Mouse (Mus musculus): ENCODE results near the gene Kdm2b. TPM values are rescaled to one million over a fixed set of nuclear protein-coding genes. Genes with fewer than 3 reads are reported as not detected.
"Not testable (repeated sequence)": the region's sequence is repeated elsewhere in the genome, so short reads cannot be mapped to it uniquely, and the experiment has no call there.

Kdm2b gene
- polyA plus RNA-seq, 1 experiment from 2014 or later = 92.2 TPM

DNA sequence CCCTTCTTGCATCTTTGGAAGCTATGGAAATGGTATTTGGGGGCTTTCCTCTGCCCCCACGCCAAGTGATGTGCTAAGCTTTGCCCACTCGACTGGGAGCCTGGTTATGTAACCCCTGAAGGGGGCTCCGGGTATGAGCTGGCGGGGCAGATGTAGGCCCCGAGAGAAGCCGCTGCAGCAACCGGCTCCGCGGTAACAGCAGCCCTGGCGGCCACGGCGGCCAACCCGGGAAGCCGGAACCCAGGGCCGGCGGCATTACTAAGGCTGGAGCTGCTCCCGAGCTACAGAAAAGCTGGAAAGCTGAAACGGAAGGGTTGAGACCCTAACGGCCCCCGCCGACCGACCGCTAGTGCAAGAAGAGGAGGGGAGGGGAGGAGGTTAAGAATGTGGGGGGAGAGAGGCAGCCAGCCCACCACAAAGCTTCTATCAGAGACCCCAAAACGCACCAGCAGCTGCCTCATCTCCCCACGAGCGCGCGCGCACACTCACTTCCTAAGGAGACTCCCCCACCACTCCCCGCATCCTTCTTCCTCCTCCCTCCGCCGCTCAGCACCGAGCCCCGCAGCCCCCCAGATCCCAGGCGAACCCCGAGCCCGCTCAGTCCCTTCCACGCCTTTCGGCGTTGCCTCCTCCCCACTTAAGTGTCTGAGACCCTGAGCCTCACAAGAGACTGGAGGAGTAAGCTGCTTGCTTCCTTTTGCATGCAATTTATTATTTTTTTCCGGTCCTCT is 1.4 kb downstream of the Kdm2b start:
- Histone ChIP-seq H3K9ac (peak overlapping the region; percentile 66), H3K36me3 (peaks cover 9% of the 10 kb centered on the region; the same call in 1 of the 2 replicates), H3K4me3 (replicated peaks) (peak overlapping the region; percentile 75), H3K9me3 (replicated peaks) (no peaks in the 10 kb centered on the region), H3K4me1 (peaks cover 67% of the 10 kb centered on the region), H3K4me2 (peak overlapping the region; percentile 97), H3K27ac (peak overlapping the region; percentile 95), H3K27me3 (no peaks in the 10 kb centered on the region)
- under 1% methylated on average over 41 of the region's 41 CpGs for WGBS
- ATAC-seq (replicated peaks; ENCODE audit: low FRiP score) = no peak

DNA sequence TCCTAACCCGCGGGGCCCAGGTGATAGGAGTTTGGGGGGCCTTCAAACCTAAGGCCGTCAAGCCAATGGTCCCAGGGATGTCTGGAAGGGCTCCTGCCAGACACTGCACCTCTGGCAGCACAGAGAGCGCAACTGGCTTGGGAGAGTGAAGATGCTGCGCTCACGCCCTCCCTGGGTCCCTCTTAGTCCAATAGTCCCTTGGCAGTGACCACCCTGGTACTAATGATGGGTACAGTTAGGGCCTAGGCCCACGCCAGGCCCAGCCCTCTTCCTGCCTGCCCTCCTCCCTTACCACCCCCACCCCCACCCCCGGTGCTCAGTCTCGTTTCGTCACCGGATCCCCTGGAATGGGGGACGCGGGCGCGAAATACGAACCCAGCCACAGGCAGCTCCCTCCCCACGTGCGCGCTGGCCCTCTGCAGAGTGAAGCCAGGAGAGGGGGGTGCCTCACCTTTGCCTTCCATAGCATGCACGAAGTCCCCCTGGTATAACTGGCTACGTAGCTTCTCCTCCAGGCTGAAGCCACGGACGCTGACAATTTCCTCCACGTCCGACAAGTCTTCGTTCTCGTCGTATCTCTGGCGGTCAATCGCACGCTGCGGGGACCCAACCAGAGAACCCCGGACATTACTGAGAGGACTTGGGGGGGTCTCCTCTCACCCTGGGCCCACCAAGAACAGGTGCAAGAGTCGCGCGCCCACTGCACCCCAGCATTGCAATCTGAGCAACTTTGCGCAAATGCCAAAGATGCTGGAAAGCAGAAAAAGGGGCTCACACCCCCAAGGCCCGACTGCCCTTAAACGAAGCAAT is 2.2 kb downstream of the Kdm2b start:
- Histone ChIP-seq H3K4me2 (peak overlapping the region; percentile 97), H3K9me3 (replicated peaks) (no peaks in the 10 kb centered on the region), H3K27ac (peak overlapping the region; percentile 95), H3K9ac (peak overlapping the region; percentile 66), H3K36me3 (peaks cover 15% of the 10 kb centered on the region; the same call in 1 of the 2 replicates), H3K4me3 (replicated peaks) (peak overlapping the region; percentile 75), H3K4me1 (peaks cover 67% of the 10 kb centered on the region), H3K27me3 (no peaks in the 10 kb centered on the region)
- WGBS = 3% methylated on average over 39 of the region's 39 CpGs
- peak; percentile 59 for ATAC-seq (replicated peaks; ENCODE audit: low FRiP score)

DNA sequence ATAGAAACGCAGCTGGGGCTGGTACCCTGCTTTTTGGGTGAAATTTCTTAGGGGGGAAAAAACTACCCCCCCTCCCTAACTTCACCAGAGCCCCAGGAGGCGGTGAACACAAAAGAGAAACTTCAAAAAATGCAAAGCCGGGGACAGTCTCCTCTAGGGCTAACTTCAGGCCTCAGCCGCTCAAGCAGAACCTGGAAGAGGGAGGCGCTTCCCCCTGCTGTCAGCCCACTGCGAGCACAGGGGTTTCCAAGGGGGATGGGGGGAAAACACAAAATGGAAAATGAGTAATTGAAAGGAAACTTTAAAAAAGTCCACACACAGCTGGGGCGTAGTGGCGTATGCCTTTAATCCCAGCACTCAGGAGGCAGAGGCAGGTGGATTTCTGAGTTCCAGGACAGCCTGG is 3.5 kb downstream of the Kdm2b start:
- Histone ChIP-seq H3K9ac (peak overlapping the region; percentile 66; the same call in 1 of the 2 replicates), H3K4me3 (replicated peaks) (peak overlapping the region; percentile 17; the same call in 1 of the 2 replicates), H3K4me1 (peaks cover 59% of the 10 kb centered on the region), H3K27ac (peak overlapping the region; percentile 95), H3K36me3 (peaks cover 25% of the 10 kb centered on the region), H3K9me3 (replicated peaks) (no peaks in the 10 kb centered on the region), H3K4me2 (peak overlapping the region; percentile 97), H3K27me3 (no peaks in the 10 kb centered on the region)
- ATAC-seq (replicated peaks; ENCODE audit: low FRiP score) = no peak
- WGBS = 33% methylated on average over 8 of the region's 8 CpGs

DNA sequence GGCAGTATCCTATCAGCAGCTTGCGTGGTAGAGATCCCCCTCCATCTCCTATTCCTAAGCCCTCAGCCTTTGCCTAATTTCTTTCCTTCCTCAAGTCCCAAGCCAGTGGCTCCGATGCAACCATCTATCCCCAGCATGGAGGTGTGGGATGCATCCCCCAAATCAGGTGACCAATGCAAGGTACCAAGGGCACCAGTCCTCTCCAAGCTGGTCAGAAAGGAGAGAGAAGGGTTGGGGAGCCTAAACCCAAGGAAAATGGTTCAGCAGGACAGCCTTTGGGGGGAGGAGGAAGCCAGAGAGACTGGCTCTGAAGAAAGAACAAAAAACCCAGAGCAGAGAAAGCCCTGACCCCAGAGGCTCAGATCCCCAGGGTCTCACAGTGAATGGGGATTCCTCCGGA is 4.3 kb downstream of the Kdm2b start:
- ATAC-seq (replicated peaks; ENCODE audit: low FRiP score) = no peak
- H3K4me1 ChIP-seq = peaks cover 52% of the 10 kb centered on the region
- H3K9ac ChIP-seq = peak overlapping the region; percentile 66; the same call in 1 of the 2 replicates
- H3K27ac ChIP-seq = peak overlapping the region; percentile 95
- no peaks in the 10 kb centered on the region for H3K9me3 ChIP-seq (replicated peaks)
- H3K27me3 ChIP-seq = no peaks in the 10 kb centered on the region
- H3K4me2 ChIP-seq = peak overlapping the region; percentile 97; the same call in 1 of the 2 replicates
- peaks cover 32% of the 10 kb centered on the region for H3K36me3 ChIP-seq
- 67% methylated on average over 3 of the region's 3 CpGs for WGBS
- H3K4me3 ChIP-seq (replicated peaks) = 0 out of 2 replicates have a peak overlapping the region, but pooled peaks have one; percentile 17

DNA sequence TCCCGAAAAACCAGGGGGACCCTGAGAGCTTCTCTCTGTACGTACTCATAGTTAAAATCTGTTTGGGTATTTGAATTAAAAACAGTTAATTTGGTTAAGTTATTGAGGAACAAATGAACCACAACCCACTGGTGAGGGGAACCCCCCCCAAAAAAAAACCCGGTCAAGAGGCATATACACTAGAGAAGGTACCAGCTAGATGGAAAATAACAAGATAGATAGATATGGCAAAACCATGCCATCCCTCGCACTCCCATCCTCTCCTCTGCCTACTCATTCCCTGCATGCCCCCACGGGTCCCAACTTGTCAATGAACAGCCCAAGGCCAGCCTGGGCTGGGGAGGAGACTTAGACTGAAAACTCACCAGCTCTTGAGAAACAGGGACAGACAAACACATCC is 5.1 kb downstream of the Kdm2b start:
- Histone ChIP-seq H3K9me3 (replicated peaks) (no peaks in the 10 kb centered on the region), H3K27ac (peak overlapping the region; percentile 95; the same call in 1 of the 2 replicates), H3K27me3 (no peaks in the 10 kb centered on the region), H3K9ac (no peak overlapping the region), H3K4me1 (peaks cover 44% of the 10 kb centered on the region), H3K4me3 (replicated peaks) (no peak overlapping the region), H3K4me2 (no peak overlapping the region), H3K36me3 (peaks cover 34% of the 10 kb centered on the region)
- WGBS = 86% methylated on average over 5 of the region's 5 CpGs
- no peak for ATAC-seq (replicated peaks; ENCODE audit: low FRiP score)

- H3K36me3 ChIP-seq = peaks cover 48% of the 10 kb centered on the region
- H3K9me3 ChIP-seq (replicated peaks) = no peaks in the 10 kb centered on the region
- H3K4me3 ChIP-seq (replicated peaks) = no peak overlapping the region
- no peak for ATAC-seq (replicated peaks; ENCODE audit: low FRiP score)
- 80% methylated on average over 8 of the region's 8 CpGs for WGBS
- no peaks in the 10 kb centered on the region for H3K27me3 ChIP-seq
- H3K4me1 ChIP-seq = peaks cover 8% of the 10 kb centered on the region; the same call in 1 of the 2 replicates
- no peak overlapping the region for H3K4me2 ChIP-seq
- H3K9ac ChIP-seq = no peak overlapping the region
- H3K27ac ChIP-seq = no peak overlapping the region
Measured at GRCm38 (mm10) chr5:122978970-122979369, 10.7 kb downstream of the Kdm2b start.

- H3K9ac ChIP-seq; H3K9me3 ChIP-seq (replicated peaks); ATAC-seq (replicated peaks; ENCODE audit: low FRiP score); H3K27ac ChIP-seq; H3K4me2 ChIP-seq; H3K27me3 ChIP-seq; H3K4me3 ChIP-seq (replicated peaks): not testable (repeated sequence)
- WGBS = 92% methylated on average over 4 of the region's 4 CpGs
- H3K4me1 ChIP-seq = peaks cover 12% of the 10 kb centered on the region
- H3K36me3 ChIP-seq = peaks cover 20% of the 10 kb centered on the region
Measured at GRCm38 (mm10) chr5:122974701-122975100, 14.9 kb downstream of the Kdm2b start.

DNA sequence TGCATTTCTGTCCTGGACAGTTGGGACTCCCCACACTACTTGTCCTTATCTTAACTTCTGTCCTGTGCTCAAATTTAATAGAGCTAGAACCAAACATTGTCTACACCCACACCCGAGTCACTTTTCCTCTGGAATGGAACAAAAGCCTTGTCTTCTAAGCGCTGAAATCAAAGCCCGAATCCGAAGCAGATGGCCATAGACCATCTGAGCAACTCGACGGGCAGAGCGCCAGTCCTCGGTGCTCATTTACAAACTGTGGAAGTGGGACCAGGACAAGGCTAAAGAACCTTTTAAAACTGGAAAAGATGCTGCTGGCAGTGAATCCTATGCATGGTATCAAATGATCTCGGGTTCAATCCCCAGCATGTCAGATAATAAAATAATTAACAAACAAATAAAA is 17.5 kb downstream of the Kdm2b start:
- 86% methylated on average over 9 of the region's 9 CpGs for WGBS
- peaks cover 11% of the 10 kb centered on the region for H3K4me1 ChIP-seq

GRCm38 (mm10) chr5:122971438-122971837 is 18.2 kb downstream of the Kdm2b start:
- Histone ChIP-seq H3K9me3 (replicated peaks) (no peaks in the 10 kb centered on the region), H3K36me3 (peaks cover 11% of the 10 kb centered on the region; the same call in 1 of the 2 replicates), H3K27me3 (no peaks in the 10 kb centered on the region), H3K4me2 (no peak overlapping the region), H3K4me1 (peaks cover 11% of the 10 kb centered on the region), H3K4me3 (replicated peaks) (no peak overlapping the region), H3K27ac (no peak overlapping the region), H3K9ac (no peak overlapping the region)
- 83% methylated on average over 4 of the region's 4 CpGs for WGBS
- no peak for ATAC-seq (replicated peaks; ENCODE audit: low FRiP score)

More for the DNA sequence above, 17.5 kb downstream of the Kdm2b start:
- Histone ChIP-seq H3K27me3 (no peaks in the 10 kb centered on the region), H3K4me3 (replicated peaks) (no peak overlapping the region), H3K36me3 (peaks cover 17% of the 10 kb centered on the region), H3K9ac (no peak overlapping the region), H3K9me3 (replicated peaks) (no peaks in the 10 kb centered on the region), H3K27ac (no peak overlapping the region), H3K4me2 (no peak overlapping the region)
- no peak for ATAC-seq (replicated peaks; ENCODE audit: low FRiP score)

GRCm38 (mm10) chr5:122970056-122970455 is 19.6 kb downstream of the Kdm2b start:
- Histone ChIP-seq H3K4me3 (replicated peaks) (no peak overlapping the region), H3K4me1 (peaks cover 11% of the 10 kb centered on the region), H3K4me2 (no peak overlapping the region), H3K9me3 (replicated peaks) (no peaks in the 10 kb centered on the region), H3K36me3 (no peaks in the 10 kb centered on the region), H3K27ac (no peak overlapping the region), H3K27me3 (no peaks in the 10 kb centered on the region), H3K9ac (no peak overlapping the region)
- no peak for ATAC-seq (replicated peaks; ENCODE audit: low FRiP score)
- WGBS = 45% methylated on average over 5 of the region's 5 CpGs

DNA sequence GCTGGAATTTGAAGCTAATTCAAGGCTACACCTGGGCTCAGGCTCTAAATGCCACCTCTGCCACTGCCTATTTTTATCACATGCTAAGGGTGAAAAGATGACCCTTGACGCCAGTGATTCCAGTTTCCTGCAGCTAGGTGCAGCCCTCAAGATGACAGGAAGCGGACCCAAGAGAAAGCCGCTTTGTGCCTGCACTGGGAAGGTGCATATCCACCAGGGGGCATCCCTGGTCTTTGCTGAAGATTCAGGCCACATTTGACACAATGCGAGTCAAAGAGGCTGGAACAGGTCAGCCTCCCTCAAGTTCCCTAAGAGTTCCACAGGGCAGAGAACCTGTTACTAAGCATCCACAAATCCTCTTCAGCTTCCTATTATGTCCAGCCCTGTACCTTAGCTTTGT is 21.3 kb downstream of the Kdm2b start:
- no peaks in the 10 kb centered on the region for H3K36me3 ChIP-seq
- no peaks in the 10 kb centered on the region for H3K27me3 ChIP-seq
- no peak overlapping the region for H3K9ac ChIP-seq
- H3K4me3 ChIP-seq (replicated peaks) = no peak overlapping the region
- peaks cover 11% of the 10 kb centered on the region for H3K4me1 ChIP-seq
- H3K9me3 ChIP-seq (replicated peaks) = no peaks in the 10 kb centered on the region
- peak; percentile 22; the same call in 1 of the 2 replicates for ATAC-seq (replicated peaks; ENCODE audit: low FRiP score)
- H3K4me2 ChIP-seq = no peak overlapping the region
- 25% methylated on average over 4 of the region's 4 CpGs for WGBS
- no peak overlapping the region for H3K27ac ChIP-seq

DNA sequence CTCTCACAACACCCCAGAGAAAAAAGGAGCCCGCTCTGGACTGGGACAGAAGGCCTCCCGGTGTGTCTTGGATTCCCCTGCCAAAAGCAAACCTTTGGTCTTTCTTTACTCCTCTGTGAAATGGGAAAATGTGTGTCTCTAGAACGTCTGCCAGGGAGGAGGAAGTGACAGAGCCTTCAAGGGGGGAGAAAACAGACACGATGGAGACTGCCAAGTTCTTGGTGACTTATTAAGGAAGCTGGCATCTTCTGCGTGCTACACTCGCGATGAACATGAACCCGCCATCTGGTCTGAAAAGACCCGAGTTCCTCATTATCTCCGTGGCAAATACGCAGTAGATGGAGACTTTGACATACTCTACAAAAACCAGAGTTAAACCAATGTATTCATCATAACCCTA is 24.2 kb downstream of the Kdm2b start:
- Histone ChIP-seq H3K9me3 (replicated peaks) (no peaks in the 10 kb centered on the region), H3K27me3 (no peaks in the 10 kb centered on the region), H3K36me3 (peaks cover 12% of the 10 kb centered on the region), H3K4me2 (no peak overlapping the region), H3K4me1 (peaks cover 11% of the 10 kb centered on the region), H3K4me3 (replicated peaks) (no peak overlapping the region), H3K9ac (no peak overlapping the region), H3K27ac (no peak overlapping the region)
- 83% methylated on average over 11 of the region's 11 CpGs for WGBS
- no peak for ATAC-seq (replicated peaks; ENCODE audit: low FRiP score)
